Mouse (Mus musculus): ENCODE measurements at regions not wholly inside any gene's neighbourhood (a gene's known extent, or its start where the extent isn't known, plus 50 kb on each side); places are given as distances from the start of the nearest gene placed in this dataset.

GRCm38 (mm10) chr1:152164843-152165489, 75.0 kb upstream of the 1700025G04Rik start:
- no peak for DNase-seq

- no peak for DNase-seq
These were observed 74.3 kb upstream of the 1700025G04Rik start for GRCm38 (mm10) chr1:152164212-152164611.

DNA sequence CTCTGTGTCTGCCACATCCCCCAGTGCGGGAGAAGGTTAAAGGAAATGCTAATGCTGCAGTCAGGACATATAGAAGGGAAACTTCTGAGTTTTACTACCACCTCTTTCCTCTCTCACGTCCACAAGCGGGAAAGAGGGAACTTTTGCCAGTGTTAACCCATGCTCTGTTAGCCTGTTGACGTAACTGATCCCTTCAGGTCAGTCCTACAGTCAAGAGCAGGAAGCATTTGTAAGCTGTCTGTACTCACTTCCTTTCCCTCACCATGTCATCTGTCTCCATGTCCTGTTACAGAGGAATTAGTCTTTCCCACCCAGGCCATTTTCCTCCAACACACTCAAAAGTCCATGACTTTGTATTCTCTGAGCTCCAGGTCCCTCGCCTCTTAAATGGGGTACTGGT, 62.5 kb upstream of the 1700025G04Rik start:
- no peak for DNase-seq

- no peak for DNase-seq
These were observed 58.8 kb upstream of the 1700025G04Rik start for GRCm38 (mm10) chr1:152148731-152149130.

DNA sequence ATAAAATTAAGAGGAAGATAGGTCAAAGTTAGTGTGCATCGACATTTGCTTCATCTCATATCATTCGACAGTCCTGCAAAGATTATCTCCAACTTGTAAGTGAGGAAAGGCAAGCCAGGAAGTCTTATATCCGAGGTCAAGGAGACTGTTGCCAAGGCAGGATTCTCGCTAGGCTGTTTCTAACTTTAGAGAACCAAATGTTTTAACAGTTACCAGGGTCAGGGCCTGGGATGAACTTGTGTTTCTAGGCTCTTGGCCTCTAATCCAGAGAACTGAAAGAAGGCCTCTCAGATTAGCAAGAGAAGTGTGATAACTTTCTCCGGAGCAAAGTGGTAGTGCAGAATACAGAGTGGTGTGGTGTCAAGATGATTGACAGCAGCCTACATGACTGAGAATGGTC, 50.2 kb upstream of the 1700025G04Rik start:
- DNase-seq, result no peak

Measured in right cerebral cortex, adult 18-20 months (tissue).